Mouse (Mus musculus): ENCODE data around the gene Gm4491.

The Gm4491 gene

GRCm38 (mm10) chr14:57082863-57083262 is 32.8 kb downstream of the Gm4491 start:
- 100% methylated on average over 1 of the region's 1 CpGs for WGBS

GRCm38 (mm10) chr14:57075537-57075936 is 40.1 kb downstream of the Gm4491 start:
- 91% methylated on average over 6 of the region's 6 CpGs for WGBS

DNA sequence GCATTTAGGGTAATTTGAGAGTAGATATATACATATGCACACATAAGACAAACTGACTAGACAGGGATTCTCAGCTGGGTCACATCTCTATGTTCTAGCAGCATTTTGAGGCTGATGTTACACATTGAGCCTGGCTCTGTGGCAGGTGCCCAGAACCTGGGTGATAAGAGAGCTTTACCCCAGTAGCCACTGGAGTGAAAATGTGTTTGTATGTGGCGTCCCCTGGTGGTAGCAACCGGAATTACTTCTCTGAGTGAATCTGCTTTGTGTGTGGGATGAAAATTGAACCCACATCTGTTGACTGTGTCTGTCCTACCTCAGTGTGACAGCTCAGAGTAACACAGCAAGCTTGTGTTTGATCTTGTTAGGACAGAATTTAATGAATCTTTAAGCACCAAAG is 45.8 kb downstream of the Gm4491 start:
- 1% methylated on average over 2 of the region's 2 CpGs for WGBS
